Mouse (Mus musculus): Measurements from ENCODE around the gene Ppfia3.

GRCm38 (mm10) chr7:45412421-45412820 is 45.6 kb upstream of the Ppfia3 start:
- TF ChIP-seq CTCF (IDR thresholded peaks at IDR 0.05) (no peak), POLR2A (IDR thresholded peaks at IDR 0.05; ENCODE audit: insufficient read depth, low read depth, low read length) (no peak)
